Mouse (Mus musculus) cerebellum, adult (tissue): ENCODE data around the gene Acsl3.

Experiments used
- ATAC-seq: cut with Nextera tagmentation; 2 replicates; pipeline ENCODE4 v1.9.2; 2017; ENCODE audit warnings: mild to moderate bottlenecking, moderate library complexity, mixed read lengths; ENCODE audit not compliant: insufficient number of reproducible peaks, low FRiP score, low TSS enrichment

The Acsl3 gene

GRCm38 (mm10) chr1:78682291-78682690 lies 24.7 kb downstream of the Acsl3 start:
- no peak for ATAC-seq

- ATAC-seq = no peak
Measured at GRCm38 (mm10) chr1:78684128-78684527, 26.5 kb downstream of the Acsl3 start.

GRCm38 (mm10) chr1:78686872-78687271 lies 29.2 kb downstream of the Acsl3 start:
- peak; percentile 70; the same call in 1 of the 2 replicates for ATAC-seq

GRCm38 (mm10) chr1:78688149-78688548 lies 30.5 kb downstream of the Acsl3 start:
- ATAC-seq = no peak

- no peak for ATAC-seq
Measured at GRCm38 (mm10) chr1:78694503-78695258, 37.1 kb downstream of the Acsl3 start.

- no peak for ATAC-seq
Measured at GRCm38 (mm10) chr1:78696305-78696704, 38.7 kb downstream of the Acsl3 start.

- ATAC-seq = no peak
Measured at GRCm38 (mm10) chr1:78696903-78697302, 39.3 kb downstream of the Acsl3 start.

- no peak for ATAC-seq
Measured at GRCm38 (mm10) chr1:78698138-78698537, 40.5 kb downstream of the Acsl3 start.

- ATAC-seq = no peak
Measured at GRCm38 (mm10) chr1:78701740-78702139, 44.1 kb downstream of the Acsl3 start.

GRCm38 (mm10) chr1:78702282-78702963 lies 44.8 kb downstream of the Acsl3 start:
- no peak for ATAC-seq

- no peak for ATAC-seq
Measured at GRCm38 (mm10) chr1:78702964-78703285, 45.3 kb downstream of the Acsl3 start.

- no peak for ATAC-seq
Measured at GRCm38 (mm10) chr1:78706338-78706737, 48.7 kb downstream of the Acsl3 start.

GRCm38 (mm10) chr1:78707280-78707679 lies 49.7 kb downstream of the Acsl3 start:
- ATAC-seq = no peak

- ATAC-seq = no peak
Measured at GRCm38 (mm10) chr1:78710026-78710425, 52.4 kb downstream of the Acsl3 start.

GRCm38 (mm10) chr1:78710613-78711329 lies 53.1 kb downstream of the Acsl3 start:
- no peak for ATAC-seq

- ATAC-seq = peak; percentile 86
Measured at GRCm38 (mm10) chr1:78724458-78725190, 67.0 kb downstream of the Acsl3 start.

GRCm38 (mm10) chr1:78725191-78725490 lies 67.5 kb downstream of the Acsl3 start:
- no peak for ATAC-seq

GRCm38 (mm10) chr1:78725617-78726223 lies 68.1 kb downstream of the Acsl3 start:
- 0 out of 2 replicates have a peak, but pooled peaks have one; percentile 17 for ATAC-seq

- no peak for ATAC-seq
Measured at GRCm38 (mm10) chr1:78730114-78730720, 72.6 kb downstream of the Acsl3 start.

- no peak for ATAC-seq
Measured at GRCm38 (mm10) chr1:78732290-78732689, 74.7 kb downstream of the Acsl3 start.
